Mouse (Mus musculus) neural tube, embryonic 14.5 days (tissue): ENCODE data around the gene Mroh9. TPM values are rescaled to one million over a fixed set of nuclear protein-coding genes. Genes with fewer than 3 reads are reported as not detected.

Experiments used
- ATAC-seq: fragments of 200-750 bp; cut with Nextera tagmentation; 2 replicates; pipeline ENCODE4 v1.8.0; 2017; ENCODE audit warnings: low read depth, mild to moderate bottlenecking, moderate TSS enrichment, moderate library complexity
- H3K27ac ChIP-seq: fragments of 300-500 bp; sonication (generic); 2 replicates; pipeline ENCODE4 v1.5.1; 2014; ENCODE audit warnings: low read depth, mild to moderate bottlenecking, control low read depth, low read length, moderate library complexity, mixed read lengths
- H3K27me3 ChIP-seq: fragments of 300-500 bp; sonication (generic); 2 replicates; pipeline ENCODE4 v1.6.1; 2014; ENCODE audit warnings: low read length; ENCODE audit not compliant: control insufficient read depth, insufficient read depth
- H3K36me3 ChIP-seq: fragments of 300-500 bp; sonication (generic); 2 replicates; pipeline ENCODE4 v1.6.1; 2014; ENCODE audit warnings: low read length, mixed read lengths; ENCODE audit not compliant: control insufficient read depth, insufficient read depth
- H3K4me1 ChIP-seq: fragments of 300-500 bp; sonication (generic); 2 replicates; pipeline ENCODE4 v1.6.1; 2014; ENCODE audit warnings: low read length; ENCODE audit not compliant: control insufficient read depth, insufficient read depth
- H3K4me2 ChIP-seq: fragments of 300-500 bp; sonication (generic); 2 replicates; pipeline ENCODE4 v1.6.1; 2014; ENCODE audit warnings: mild to moderate bottlenecking, low read depth, low read length, control low read depth
- H3K4me3 ChIP-seq: fragments of 300-500 bp; sonication (generic); 2 replicates; pipeline ENCODE4 v1.5.1; 2014; ENCODE audit warnings: low read depth, low read length, control low read depth, mixed read lengths
- H3K9ac ChIP-seq: fragments of 300-500 bp; sonication (generic); replicated peaks from 2 replicates; pipeline ENCODE4 v1.6.1; 2014; ENCODE audit warnings: low read depth, mild to moderate bottlenecking, control low read depth, low read length, mixed read lengths
- H3K9me3 ChIP-seq: fragments of 300-500 bp; sonication (generic); 2 replicates; pipeline ENCODE4 v1.6.1; 2016; ENCODE audit warnings: low read length; ENCODE audit not compliant: control insufficient read depth
- WGBS: fragments of 180-500 bp; shearing (Covaris S2); extraction: QIAGEN DNeasy Blood & Tissue Kit; methylation state at CpG from one replicate; pipeline ENCODE4 v1.1.7; 2014; 5-methylcytosine and 5-hydroxymethylcytosine counted together
- polyA plus RNA-seq: library from polyadenylated mRNA; unstranded; fragments of >200 nt; fragmentation: Nextera tagmentation; extraction: Ambion mirVana; gene quantifications from 2 replicates; pipeline ENCODE4 v1.2.1, GENCODE M21; 2014

The Mroh9 gene
- not detected in 2 replicates for polyA plus RNA-seq

- Histone ChIP-seq H3K4me1 (no peaks in the 10 kb centered on the region), H3K9me3 (no peaks in the 10 kb centered on the region), H3K36me3 (no peaks in the 10 kb centered on the region), H3K9ac (no peak within 1 kb of the TSS), H3K27ac (no peak within 1 kb of the TSS), H3K4me2 (no peak within 1 kb of the TSS), H3K27me3 (no peaks in the 10 kb centered on the region), H3K4me3 (no peak within 1 kb of the TSS)
- 91% methylated on average over 2 of the region's 2 CpGs for WGBS
- no peak for ATAC-seq
Measured at GRCm38 (mm10) chr1:163085570-163085969, at the start of gene Mroh9. Mroh9 (minus strand) TSS chr1:163085670.

DNA sequence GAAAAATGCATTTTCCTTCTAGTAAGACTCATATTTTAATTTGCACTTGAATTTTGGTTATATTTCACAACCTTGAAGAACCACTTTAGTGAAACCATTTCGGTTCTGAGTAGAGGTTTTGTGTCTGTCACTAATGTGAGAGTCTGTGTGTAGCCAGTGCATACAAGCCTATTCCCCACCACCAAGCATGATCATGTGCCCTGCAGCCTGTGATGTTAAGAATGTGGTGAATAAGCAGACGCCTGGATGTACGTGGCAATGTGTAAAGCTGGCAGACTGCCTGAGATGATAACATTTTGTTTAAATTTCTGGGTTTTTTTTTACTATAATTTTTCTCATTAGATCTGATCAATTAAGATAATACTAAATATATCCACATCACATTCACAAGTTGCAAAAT is 44.5 kb upstream of the Mroh9 start:
- Histone ChIP-seq H3K9me3 (no peaks in the 10 kb centered on the region), H3K4me2 (no peak overlapping the region), H3K4me3 (no peak overlapping the region), H3K36me3 (no peaks in the 10 kb centered on the region), H3K4me1 (no peaks in the 10 kb centered on the region), H3K27ac (no peak overlapping the region), H3K27me3 (no peaks in the 10 kb centered on the region), H3K9ac (no peak overlapping the region)
- WGBS, result 79% methylated on average over 3 of the region's 3 CpGs
- no peak for ATAC-seq

DNA sequence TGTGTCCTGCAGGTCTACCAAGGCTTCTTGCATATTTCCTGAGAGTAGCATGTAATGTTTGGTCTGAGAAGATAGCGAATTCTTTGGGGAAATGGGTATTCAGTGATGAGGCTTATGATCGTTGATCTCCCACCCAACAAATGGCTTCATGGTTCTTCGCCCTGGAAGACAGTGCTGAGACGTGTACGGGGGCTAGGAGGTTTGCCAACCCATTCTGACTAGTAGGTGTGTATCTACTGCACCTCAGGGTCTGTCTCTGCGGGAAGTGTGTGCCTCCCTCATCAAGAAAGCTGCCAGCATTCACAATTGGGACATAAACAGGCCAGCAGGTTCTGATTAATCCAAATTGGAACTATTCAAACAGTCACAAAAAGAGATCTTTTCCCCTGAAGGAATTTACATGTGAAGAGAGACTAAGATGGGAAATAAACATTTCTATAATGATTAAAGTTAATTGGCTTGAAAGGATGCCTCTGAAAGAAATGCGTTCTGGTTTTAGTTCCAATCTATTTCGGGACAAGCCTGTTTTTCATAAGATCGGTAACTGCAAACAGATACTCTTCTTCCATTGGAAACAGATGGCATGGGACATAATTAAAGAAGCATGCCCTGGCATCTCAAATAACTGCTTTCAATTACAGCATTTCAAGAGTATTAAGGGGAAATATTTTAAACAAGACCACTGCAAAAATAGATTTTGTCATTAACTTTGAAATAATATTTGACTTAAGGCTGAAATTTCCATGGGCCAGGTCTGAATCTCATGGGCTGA is 43.8 kb upstream of the Mroh9 start:
- Histone ChIP-seq H3K4me3 (no peak overlapping the region), H3K9ac (no peak overlapping the region), H3K9me3 (no peaks in the 10 kb centered on the region), H3K36me3 (no peaks in the 10 kb centered on the region), H3K27me3 (no peaks in the 10 kb centered on the region), H3K27ac (no peak overlapping the region), H3K4me1 (no peaks in the 10 kb centered on the region), H3K4me2 (no peak overlapping the region)
- ATAC-seq, result no peak
- WGBS, result 67% methylated on average over 9 of the region's 9 CpGs

- Histone ChIP-seq H3K27ac (no peak overlapping the region), H3K9ac (no peak overlapping the region), H3K4me2 (no peak overlapping the region), H3K4me1 (no peaks in the 10 kb centered on the region), H3K9me3 (no peaks in the 10 kb centered on the region), H3K4me3 (no peak overlapping the region), H3K27me3 (no peaks in the 10 kb centered on the region), H3K36me3 (no peaks in the 10 kb centered on the region)
- no peak for ATAC-seq
- WGBS, result 91% methylated on average over 7 of the region's 7 CpGs
Measured at GRCm38 (mm10) chr1:163126175-163126881, 40.9 kb upstream of the Mroh9 start.

DNA sequence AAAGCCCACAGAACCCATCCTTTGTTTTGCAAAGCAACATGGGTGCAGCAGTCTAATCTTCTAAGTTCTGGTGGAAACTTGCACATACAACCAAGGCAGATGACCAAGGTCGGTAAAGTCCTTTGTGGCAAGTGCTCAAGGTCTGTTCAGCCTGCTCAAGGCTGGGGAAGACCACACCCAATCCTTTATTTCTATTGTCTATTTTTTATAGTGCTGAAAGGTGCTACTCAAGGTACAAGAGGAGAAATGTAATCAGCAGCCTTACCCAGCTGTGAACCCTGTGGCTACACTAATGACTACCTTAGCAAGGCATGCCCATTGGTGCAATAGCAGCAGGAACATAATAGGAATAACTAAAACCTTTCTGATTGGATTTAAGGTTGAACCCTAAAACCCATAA is 36.9 kb upstream of the Mroh9 start:
- Histone ChIP-seq H3K9me3 (no peaks in the 10 kb centered on the region), H3K27ac (no peak overlapping the region), H3K9ac (no peak overlapping the region), H3K36me3 (no peaks in the 10 kb centered on the region), H3K4me2 (no peak overlapping the region), H3K4me3 (no peak overlapping the region), H3K4me1 (no peaks in the 10 kb centered on the region), H3K27me3 (no peaks in the 10 kb centered on the region)
- 100% methylated on average over 1 of the region's 1 CpGs for WGBS
- ATAC-seq, result no peak

DNA sequence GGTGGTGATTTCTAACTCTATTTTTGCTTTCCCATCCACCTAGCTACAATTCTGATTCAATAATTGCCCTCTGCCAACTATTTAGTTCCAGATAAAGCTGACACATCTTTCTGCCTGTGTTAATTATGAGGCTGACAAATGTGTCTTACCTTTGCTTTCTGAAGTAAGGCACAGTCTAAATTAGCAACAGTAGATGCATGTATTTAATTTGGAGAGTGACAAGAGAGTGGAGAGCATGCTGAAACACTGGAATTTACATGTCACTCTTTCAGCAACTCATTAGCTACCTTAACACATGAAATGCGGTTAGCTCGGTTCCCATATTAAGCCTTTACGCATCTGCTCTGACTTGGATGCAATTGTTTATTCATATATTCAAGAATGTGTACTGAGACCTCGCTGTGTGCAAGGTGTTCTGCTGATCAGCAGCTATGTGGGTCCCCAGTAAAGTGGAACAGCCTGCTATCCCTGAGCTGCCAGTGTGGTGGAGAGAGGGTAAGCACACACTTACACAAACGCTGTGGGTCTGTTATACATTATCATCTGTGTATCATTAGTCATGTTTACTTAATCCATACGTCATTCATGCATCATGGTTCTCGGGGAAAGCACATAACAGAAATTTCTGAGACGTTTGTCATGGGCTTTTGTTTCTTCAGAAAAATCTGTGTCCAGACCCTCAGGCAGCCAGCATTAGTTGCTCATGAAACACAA is 28.1 kb upstream of the Mroh9 start:
- Histone ChIP-seq H3K9ac (no peak overlapping the region), H3K27me3 (no peaks in the 10 kb centered on the region), H3K9me3 (no peaks in the 10 kb centered on the region), H3K4me3 (no peak overlapping the region), H3K27ac (no peak overlapping the region), H3K36me3 (no peaks in the 10 kb centered on the region), H3K4me1 (no peaks in the 10 kb centered on the region), H3K4me2 (no peak overlapping the region)
- 76% methylated on average over 8 of the region's 8 CpGs for WGBS
- no peak for ATAC-seq

- Histone ChIP-seq H3K4me1 (no peaks in the 10 kb centered on the region), H3K36me3 (no peaks in the 10 kb centered on the region), H3K9me3 (no peaks in the 10 kb centered on the region), H3K27me3 (no peaks in the 10 kb centered on the region), H3K4me3 (no peak overlapping the region), H3K27ac (no peak overlapping the region), H3K4me2 (no peak overlapping the region), H3K9ac (no peak overlapping the region)
- no peak for ATAC-seq
- WGBS, result 93% methylated on average over 4 of the region's 4 CpGs
Measured at GRCm38 (mm10) chr1:163112482-163113164, 27.2 kb upstream of the Mroh9 start.

DNA sequence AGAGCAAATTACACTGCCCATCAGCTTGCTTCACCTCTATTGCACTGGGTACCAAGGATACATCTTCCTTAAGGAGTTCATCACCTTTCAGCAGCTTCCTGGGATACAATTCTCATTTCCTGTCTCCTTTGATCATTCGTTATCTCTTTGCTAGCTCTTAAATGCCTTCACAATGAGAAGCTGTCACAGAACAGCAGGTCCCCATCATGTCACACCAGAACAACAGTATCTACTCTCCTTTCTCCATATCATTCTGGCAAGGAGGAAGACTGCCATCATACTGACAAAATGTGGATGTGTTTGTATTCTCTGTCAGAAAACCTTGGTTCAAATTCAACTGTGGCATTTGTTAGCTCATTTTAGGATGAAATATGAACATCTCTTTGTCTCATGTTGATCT is 19.5 kb upstream of the Mroh9 start:
- H3K36me3 ChIP-seq, result no peaks in the 10 kb centered on the region
- WGBS, result 50% methylated on average over 1 of the region's 1 CpGs
- no peak overlapping the region for H3K4me3 ChIP-seq
- no peak overlapping the region for H3K9ac ChIP-seq
- no peak for ATAC-seq
- H3K4me1 ChIP-seq, result no peaks in the 10 kb centered on the region
- no peak overlapping the region for H3K4me2 ChIP-seq
- no peak overlapping the region for H3K27ac ChIP-seq
- no peaks in the 10 kb centered on the region for H3K9me3 ChIP-seq
- H3K27me3 ChIP-seq, result no peaks in the 10 kb centered on the region
